Mouse (Mus musculus) common myeloid progenitor, adult 5-6 weeks (primary cell): ENCODE results near the gene Olfr1055. TPM values are rescaled to one million over a fixed set of nuclear protein-coding genes. Genes with fewer than 3 reads are reported as not detected.
"Not testable (repeated sequence)": the region's sequence is repeated elsewhere in the genome, so short reads cannot be mapped to it uniquely, and the experiment has no call there.

Experiments used
- ATAC-seq: replicated peaks from 2 replicates; pipeline ENCODE4 v1.8.0; 2016; ENCODE audit warnings: low read depth, mild to moderate bottlenecking, moderate TSS enrichment, inconsistent platforms; ENCODE audit not compliant: poor library complexity, severe bottlenecking
- total RNA-seq: library from RNA; stranded (forward); fragments of 200-1000, 187-1606 nt; gene quantifications from 2 replicates; pipeline ENCODE4 v1.2.3, GENCODE M21; 2017

Gene Olfr1055
- not detected in 2 replicates for total RNA-seq

GRCm38 (mm10) chr2:86350184-86350583 is at the start of gene Olfr1055:
Olfr1055 (minus strand) TSS chr2:86350284.
- ATAC-seq = no peak

DNA sequence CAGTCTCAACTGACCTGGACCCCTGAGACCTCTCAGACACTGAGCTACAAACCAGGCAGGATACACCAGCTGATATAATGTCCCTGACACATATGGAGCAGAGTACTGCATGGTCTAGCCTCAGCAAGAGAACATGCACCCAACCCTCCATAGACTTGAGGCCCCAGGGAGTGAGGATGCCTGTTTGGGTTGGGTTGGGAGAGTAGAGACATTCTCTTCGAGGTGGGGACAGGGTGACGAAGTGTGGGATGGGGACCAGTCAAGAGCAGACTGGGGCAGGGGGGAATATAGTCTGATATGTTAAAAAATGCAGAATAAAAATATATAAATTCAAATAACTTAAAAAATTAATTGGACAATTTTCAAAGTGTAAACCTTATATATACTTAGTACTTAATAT is 45.0 kb upstream of the Olfr1055 start:
- ATAC-seq = no peak

DNA sequence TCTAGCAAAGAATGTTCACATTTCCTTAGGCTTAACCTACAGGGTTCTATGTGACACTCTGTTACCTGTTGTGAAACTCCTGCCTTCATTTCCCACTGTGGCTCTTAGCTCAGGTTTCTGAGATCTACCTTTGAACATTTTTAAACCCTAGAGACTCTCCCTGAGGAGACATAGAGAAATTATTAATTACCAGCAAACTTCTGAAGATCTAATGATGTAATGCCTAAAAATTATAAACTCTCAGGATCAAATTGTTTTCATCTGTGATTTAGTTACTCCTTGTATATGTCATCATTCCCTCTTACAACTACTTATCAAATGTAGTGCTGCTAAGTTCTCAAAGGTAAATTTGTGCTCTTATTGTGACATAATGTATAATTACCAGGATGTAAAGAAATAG is 38.4 kb upstream of the Olfr1055 start, which contains the start of gene Olfr1058:
Gene Olfr1058, minus strand, starts transcription at position 101 of the 400 bp plus-strand sequence.
- ATAC-seq = not testable (repeated sequence)

DNA sequence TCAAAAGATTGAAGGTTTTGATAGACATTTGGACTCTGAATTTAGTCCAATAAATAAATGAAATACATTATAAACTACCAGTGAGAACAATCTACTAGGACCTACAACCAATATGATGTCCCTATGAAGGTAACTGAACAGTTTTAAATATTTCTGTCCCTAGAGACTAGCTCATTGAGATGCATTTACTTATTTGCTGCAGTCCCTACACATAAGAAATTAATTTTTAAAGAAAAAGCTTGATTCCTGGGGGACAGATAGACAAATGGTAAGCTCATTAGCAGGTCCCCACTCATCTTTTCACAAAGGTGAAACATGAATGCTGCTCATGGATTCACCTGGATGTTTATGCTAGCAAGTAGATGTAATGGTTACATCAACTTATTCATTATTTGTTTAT is 28.2 kb upstream of the Olfr1055 start, which contains the start of gene Olfr1057:
Gene Olfr1057, minus strand, starts transcription at position 101 of the 400 bp plus-strand sequence.
- no peak for ATAC-seq

DNA sequence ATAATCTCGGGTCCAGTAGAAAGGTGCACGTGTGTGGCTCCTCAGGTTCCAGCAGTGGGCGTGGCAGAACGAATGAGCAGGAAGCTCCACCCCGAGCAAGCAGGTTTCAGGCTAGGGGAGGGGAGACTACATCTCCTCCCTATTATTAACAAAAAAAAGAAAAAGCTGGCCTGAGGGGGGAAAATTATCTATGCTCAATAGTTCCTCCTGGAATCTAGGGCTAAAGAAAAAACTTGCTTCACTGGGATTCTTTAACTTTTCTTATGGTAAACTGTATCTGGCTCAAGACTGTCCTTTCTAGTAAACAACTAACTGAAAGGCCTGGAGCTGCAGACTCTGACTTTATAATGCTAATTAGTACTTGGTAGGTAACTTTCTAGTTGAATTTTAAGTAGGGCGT is 16.3 kb upstream of the Olfr1055 start:
- not testable (repeated sequence) for ATAC-seq

DNA sequence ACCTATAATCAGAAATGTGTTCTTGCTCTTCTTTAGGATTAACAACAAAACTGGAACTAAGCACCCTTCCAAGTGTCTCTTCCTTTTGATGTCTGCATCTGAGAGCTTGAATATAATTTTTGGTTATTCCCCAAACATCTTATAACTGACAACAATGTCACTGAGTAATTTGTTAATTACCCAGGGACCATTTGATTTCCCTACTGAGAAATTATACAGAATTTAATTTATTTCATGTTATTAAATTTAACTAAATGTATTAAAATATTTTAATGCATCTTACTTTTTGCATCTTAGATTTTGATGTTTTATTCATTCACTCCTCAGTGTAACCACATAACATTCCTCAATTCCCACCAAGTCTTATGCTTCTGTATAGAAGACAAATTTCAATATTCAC is 12.3 kb upstream of the Olfr1055 start, which contains the start of gene Olfr1056:
Gene Olfr1056, minus strand, starts transcription at position 101 of the 400 bp plus-strand sequence.
- ATAC-seq = no peak

DNA sequence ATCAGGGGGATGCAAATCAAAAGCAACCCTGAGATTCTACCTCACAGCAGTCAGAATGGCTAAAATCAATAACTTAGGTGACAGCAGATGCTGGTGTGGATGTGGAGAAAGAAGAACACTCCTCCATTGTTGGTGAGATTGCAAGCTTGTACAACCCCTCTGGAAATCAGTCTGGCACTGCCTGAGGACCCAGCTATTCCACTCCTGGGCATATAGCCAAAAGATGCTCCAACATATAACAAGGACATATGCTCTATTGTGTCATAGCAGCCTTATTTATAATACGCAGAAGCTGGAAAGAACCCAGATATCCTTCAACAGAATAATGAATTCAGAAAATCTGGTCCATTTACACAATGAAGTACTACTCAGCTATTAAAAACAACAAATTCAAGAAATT is 1.7 kb upstream of the Olfr1055 start:
- ATAC-seq = not testable (repeated sequence)

GRCm38 (mm10) chr2:86335333-86335732 is 14.8 kb downstream of the Olfr1055 start, which contains the start of gene Olfr1054:
Olfr1054 (minus strand) TSS chr2:86335433.
- ATAC-seq = no peak

DNA sequence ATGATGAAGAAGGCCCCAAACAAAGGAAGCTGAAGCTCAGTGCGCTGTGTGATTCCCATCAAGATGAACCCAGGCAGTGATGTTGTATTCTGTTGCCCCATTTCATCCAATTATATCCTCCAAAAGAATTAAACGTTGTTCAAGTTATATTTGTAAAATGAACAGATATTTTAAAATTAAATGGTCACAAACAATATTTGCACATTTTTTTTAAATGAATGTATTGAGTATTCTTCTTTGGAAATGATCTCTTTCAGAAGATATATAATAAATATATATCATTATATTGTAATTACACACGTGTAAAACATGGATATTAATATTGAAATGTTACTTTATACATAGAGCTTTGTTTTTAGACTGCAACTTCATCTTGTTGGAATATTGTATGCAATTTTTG is 34.9 kb downstream of the Olfr1055 start, which contains the start of gene Olfr1053:
Gene Olfr1053, minus strand, starts transcription at position 101 of the 400 bp plus-strand sequence.
- no peak for ATAC-seq

Other genes starting within 250 kb of the Olfr1055 start
- not detected in 2 replicates for gene Olfr1039, start 214.4 kb downstream of the Olfr1055 start, total RNA-seq
- not detected in 2 replicates for gene Olfr1040, start 203.6 kb downstream of the Olfr1055 start, total RNA-seq
- not detected in 2 replicates for gene Olfr1042, start 188.4 kb downstream of the Olfr1055 start, total RNA-seq
- gene Olfr1043, start 182.8 kb downstream of the Olfr1055 start, total RNA-seq = not detected in 2 replicates
- gene Olfr1044, start 172.5 kb downstream of the Olfr1055 start, total RNA-seq = not detected in 2 replicates
- not detected in 2 replicates for gene Olfr52, start 164.6 kb downstream of the Olfr1055 start, total RNA-seq
- gene Olfr1045, start 147.3 kb downstream of the Olfr1055 start, total RNA-seq = not detected in 2 replicates
- gene Olfr1046, start 131.0 kb downstream of the Olfr1055 start, total RNA-seq = not detected in 2 replicates
- not detected in 2 replicates for gene Olfr1047, start 118.9 kb downstream of the Olfr1055 start, total RNA-seq
- gene Olfr1048, start 110.0 kb downstream of the Olfr1055 start, total RNA-seq = not detected in 2 replicates
- not detected in 2 replicates for gene Olfr1049, start 92.0 kb downstream of the Olfr1055 start, total RNA-seq
- gene Olfr1051, start 71.2 kb downstream of the Olfr1055 start, total RNA-seq = not detected in 2 replicates
- not detected in 2 replicates for gene Olfr1052, start 57.8 kb downstream of the Olfr1055 start, total RNA-seq
- gene Olfr1053, start 35.0 kb downstream of the Olfr1055 start, total RNA-seq = not detected in 2 replicates
- gene Olfr1054, start 14.9 kb downstream of the Olfr1055 start, total RNA-seq = not detected in 2 replicates
- not detected in 2 replicates for gene Olfr1056, start 12.2 kb upstream of the Olfr1055 start, total RNA-seq
- gene Olfr1057, start 28.1 kb upstream of the Olfr1055 start, total RNA-seq = not detected in 2 replicates
- gene Olfr1058, start 38.3 kb upstream of the Olfr1055 start, total RNA-seq = not detected in 2 replicates
- gene Olfr1061, start 63.8 kb upstream of the Olfr1055 start, total RNA-seq = not detected in 2 replicates
- not detected in 2 replicates for gene Olfr1062, start 76.5 kb upstream of the Olfr1055 start, total RNA-seq
- gene Olfr1065, start 100.3 kb upstream of the Olfr1055 start, total RNA-seq = not detected in 2 replicates
- gene Olfr1066, start 106.0 kb upstream of the Olfr1055 start, total RNA-seq = not detected in 2 replicates
- not detected in 2 replicates for gene Olfr228, start 137.1 kb upstream of the Olfr1055 start, total RNA-seq
- not detected in 2 replicates for gene Olfr1076, start 158.2 kb upstream of the Olfr1055 start, total RNA-seq
- gene Olfr1079, start 192.2 kb upstream of the Olfr1055 start, total RNA-seq = not detected in 2 replicates
- not detected in 2 replicates for gene Olfr1080, start 208.0 kb upstream of the Olfr1055 start, total RNA-seq
- not detected in 2 replicates for gene Olfr1082, start 248.7 kb upstream of the Olfr1055 start, total RNA-seq